Mouse (Mus musculus): ENCODE measurements around the gene Ube2m. TPM values are rescaled to one million over a fixed set of nuclear protein-coding genes. Genes with fewer than 3 reads are reported as not detected.

Gene Ube2m
- polyA plus RNA-seq, 1 experiment from 2014 or later: 41.3 TPM

- H3K4me1 ChIP-seq (ENCODE audit: control insufficient read depth, insufficient read depth, low read depth, low read length): peaks cover 33% of the 10 kb centered on the region
- H3K4me3 ChIP-seq (ENCODE audit: low read length): peak overlapping the region; percentile 77
- H3K27ac ChIP-seq (ENCODE audit: low read depth, low read length): peak overlapping the region; percentile 100; the same call in 1 of the 2 replicates
- H3K27me3 ChIP-seq (replicated peaks; ENCODE audit: control insufficient read depth, insufficient read depth, low read length): no peaks in the 10 kb centered on the region; the same call in 1 of the 2 replicates
- no peaks in the 10 kb centered on the region for H3K9me3 ChIP-seq (ENCODE audit: control insufficient read depth, low read length)
- ATAC-seq: no peak
- H3K9ac ChIP-seq (ENCODE audit: low read depth, low read length): peak overlapping the region; percentile 96
- peaks cover 27% of the 10 kb centered on the region for H3K36me3 ChIP-seq (ENCODE audit: control insufficient read depth, insufficient read depth, low read length)
- 49% methylated on average over 4 of the region's 4 CpGs for WGBS
- peak overlapping the region; percentile 92 for H3K4me2 ChIP-seq (ENCODE audit: low read length)
Observed at GRCm38 (mm10) chr7:13036806-13037205, 1.3 kb downstream of the Ube2m start.

- peak overlapping the region; percentile 72 for H3K27ac ChIP-seq (ENCODE audit: low read depth, low read length)
- H3K4me1 ChIP-seq (ENCODE audit: control insufficient read depth, insufficient read depth, low read depth, low read length): peaks cover 33% of the 10 kb centered on the region
- 83% methylated on average over 17 of the region's 17 CpGs for WGBS
- H3K4me2 ChIP-seq (ENCODE audit: low read length): peak overlapping the region; percentile 95
- ATAC-seq: no peak
- H3K9ac ChIP-seq (ENCODE audit: low read depth, low read length): peak overlapping the region; percentile 81; the same call in 1 of the 2 replicates
- H3K9me3 ChIP-seq (ENCODE audit: control insufficient read depth, low read length): no peaks in the 10 kb centered on the region
- no peak overlapping the region for H3K4me3 ChIP-seq (ENCODE audit: low read length)
- H3K36me3 ChIP-seq (ENCODE audit: control insufficient read depth, insufficient read depth, low read length): peaks cover 40% of the 10 kb centered on the region
- H3K27me3 ChIP-seq (replicated peaks; ENCODE audit: control insufficient read depth, insufficient read depth, low read length): no peaks in the 10 kb centered on the region
Observed at GRCm38 (mm10) chr7:13035211-13035855, 2.7 kb downstream of the Ube2m start.

GRCm38 (mm10) chr7:13034148-13034977, 3.7 kb downstream of the Ube2m start, which contains the start of gene Chmp2a:
Gene Chmp2a, minus strand, starts transcription at chr7:13034807.
- peak within 1 kb of the TSS; percentile 81 for H3K9ac ChIP-seq (ENCODE audit: low read depth, low read length)
- H3K4me1 ChIP-seq (ENCODE audit: control insufficient read depth, insufficient read depth, low read depth, low read length): peaks cover 33% of the 10 kb centered on the region
- H3K9me3 ChIP-seq (ENCODE audit: control insufficient read depth, low read length): no peaks in the 10 kb centered on the region
- no peaks in the 10 kb centered on the region for H3K27me3 ChIP-seq (replicated peaks; ENCODE audit: control insufficient read depth, insufficient read depth, low read length)
- WGBS: 2% methylated on average over 42 of the region's 45 CpGs
- H3K4me2 ChIP-seq (ENCODE audit: low read length): peak within 1 kb of the TSS; percentile 95
- ATAC-seq: peak; percentile 83
- H3K4me3 ChIP-seq (ENCODE audit: low read length): peak within 1 kb of the TSS; percentile 66
- peaks cover 49% of the 10 kb centered on the region for H3K36me3 ChIP-seq (ENCODE audit: control insufficient read depth, insufficient read depth, low read length)
- peak within 1 kb of the TSS; percentile 95 for H3K27ac ChIP-seq (ENCODE audit: low read depth, low read length)

- peak overlapping the region; percentile 81 for H3K9ac ChIP-seq (ENCODE audit: low read depth, low read length)
- ATAC-seq: no peak
Observed at GRCm38 (mm10) chr7:13033451-13034147, 4.5 kb downstream of the Ube2m start.

GRCm38 (mm10) chr7:13032541-13032940, 5.5 kb downstream of the Ube2m start:
- Histone ChIP-seq H3K4me1 (ENCODE audit: control insufficient read depth, insufficient read depth, low read depth, low read length) (peaks cover 29% of the 10 kb centered on the region), H3K9me3 (ENCODE audit: control insufficient read depth, low read length) (no peaks in the 10 kb centered on the region), H3K4me2 (ENCODE audit: low read length) (no peak overlapping the region), H3K27me3 (replicated peaks; ENCODE audit: control insufficient read depth, insufficient read depth, low read length) (no peaks in the 10 kb centered on the region), H3K4me3 (ENCODE audit: low read length) (no peak overlapping the region), H3K9ac (ENCODE audit: low read depth, low read length) (no peak overlapping the region), H3K27ac (ENCODE audit: low read depth, low read length) (no peak overlapping the region), H3K36me3 (ENCODE audit: control insufficient read depth, insufficient read depth, low read length) (peaks cover 64% of the 10 kb centered on the region)
- 93% methylated on average over 7 of the region's 7 CpGs for WGBS
- no peak for ATAC-seq

More at GRCm38 (mm10) chr7:13033451-13034147, 4.5 kb downstream of the Ube2m start:
- Histone ChIP-seq H3K4me3 (ENCODE audit: low read length) (peak overlapping the region; percentile 66), H3K27me3 (replicated peaks; ENCODE audit: control insufficient read depth, insufficient read depth, low read length) (no peaks in the 10 kb centered on the region), H3K27ac (ENCODE audit: low read depth, low read length) (peak overlapping the region; percentile 95), H3K36me3 (ENCODE audit: control insufficient read depth, insufficient read depth, low read length) (peaks cover 57% of the 10 kb centered on the region), H3K4me1 (ENCODE audit: control insufficient read depth, insufficient read depth, low read depth, low read length) (peaks cover 29% of the 10 kb centered on the region), H3K9me3 (ENCODE audit: control insufficient read depth, low read length) (no peaks in the 10 kb centered on the region), H3K4me2 (ENCODE audit: low read length) (peak overlapping the region; percentile 95)
- 50% methylated on average over 13 of the region's 13 CpGs for WGBS

- Histone ChIP-seq H3K36me3 (ENCODE audit: control insufficient read depth, insufficient read depth, low read length) (peaks cover 70% of the 10 kb centered on the region), H3K27me3 (replicated peaks; ENCODE audit: control insufficient read depth, insufficient read depth, low read length) (no peaks in the 10 kb centered on the region), H3K27ac (ENCODE audit: low read depth, low read length) (no peak overlapping the region), H3K4me1 (ENCODE audit: control insufficient read depth, insufficient read depth, low read depth, low read length) (peaks cover 30% of the 10 kb centered on the region), H3K4me3 (ENCODE audit: low read length) (no peak overlapping the region), H3K4me2 (ENCODE audit: low read length) (no peak overlapping the region), H3K9me3 (ENCODE audit: control insufficient read depth, low read length) (no peaks in the 10 kb centered on the region), H3K9ac (ENCODE audit: low read depth, low read length) (no peak overlapping the region)
- 86% methylated on average over 2 of the region's 2 CpGs for WGBS
- ATAC-seq: no peak
Observed at GRCm38 (mm10) chr7:13031983-13032382, 6.1 kb downstream of the Ube2m start.

- Histone ChIP-seq H3K4me1 (ENCODE audit: control insufficient read depth, insufficient read depth, low read depth, low read length) (peaks cover 30% of the 10 kb centered on the region), H3K4me2 (ENCODE audit: low read length) (no peak overlapping the region), H3K9ac (ENCODE audit: low read depth, low read length) (no peak overlapping the region), H3K27ac (ENCODE audit: low read depth, low read length) (no peak overlapping the region), H3K27me3 (replicated peaks; ENCODE audit: control insufficient read depth, insufficient read depth, low read length) (no peaks in the 10 kb centered on the region), H3K36me3 (ENCODE audit: control insufficient read depth, insufficient read depth, low read length) (peaks cover 75% of the 10 kb centered on the region), H3K4me3 (ENCODE audit: low read length) (no peak overlapping the region), H3K9me3 (ENCODE audit: control insufficient read depth, low read length) (no peaks in the 10 kb centered on the region)
- ATAC-seq: no peak
- WGBS: 71% methylated on average over 5 of the region's 5 CpGs
Observed at GRCm38 (mm10) chr7:13031069-13031468, 7.0 kb downstream of the Ube2m start.

- no peak overlapping the region for H3K4me2 ChIP-seq (ENCODE audit: low read length)
- peaks cover 29% of the 10 kb centered on the region for H3K4me1 ChIP-seq (ENCODE audit: control insufficient read depth, insufficient read depth, low read depth, low read length)
- H3K9me3 ChIP-seq (ENCODE audit: control insufficient read depth, low read length): no peaks in the 10 kb centered on the region
- H3K4me3 ChIP-seq (ENCODE audit: low read length): no peak overlapping the region
- peaks cover 64% of the 10 kb centered on the region for H3K36me3 ChIP-seq (ENCODE audit: control insufficient read depth, insufficient read depth, low read length)
- 88% methylated on average over 4 of the region's 4 CpGs for WGBS
- H3K9ac ChIP-seq (ENCODE audit: low read depth, low read length): no peak overlapping the region
- H3K27me3 ChIP-seq (replicated peaks; ENCODE audit: control insufficient read depth, insufficient read depth, low read length): no peaks in the 10 kb centered on the region
- ATAC-seq: no peak
- H3K27ac ChIP-seq (ENCODE audit: low read depth, low read length): no peak overlapping the region
Observed at GRCm38 (mm10) chr7:13028986-13029385, 9.1 kb downstream of the Ube2m start.
